Mouse (Mus musculus): ENCODE data around the gene Nabp2. TPM values are rescaled to one million over a fixed set of nuclear protein-coding genes. Genes with fewer than 3 reads are reported as not detected.

The Nabp2 gene
- polyA plus RNA-seq, 1 experiment from 2014 or later = 147 TPM

GRCm38 (mm10) chr10:128414848-128415247 is 3.6 kb upstream of the Nabp2 start:
- 94% methylated on average over 5 of the region's 5 CpGs for WGBS
- H3K36me3 ChIP-seq = peaks cover 65% of the 10 kb centered on the region

GRCm38 (mm10) chr10:128413076-128413475 is 1.8 kb upstream of the Nabp2 start:
- 75% methylated on average over 1 of the region's 1 CpGs for WGBS
- Histone ChIP-seq H3K27ac (no peak overlapping the region), H3K36me3 (peaks cover 51% of the 10 kb centered on the region), H3K9me3 (no peaks in the 10 kb centered on the region), H3K4me1 (replicated peaks) (peaks cover 53% of the 10 kb centered on the region), H3K4me3 (peak overlapping the region; percentile 87), H3K27me3 (ENCODE audit: insufficient read depth, poor library complexity, severe bottlenecking) (no peaks in the 10 kb centered on the region)
- no peak for DNase-seq (ENCODE audit: low spot score)

More at GRCm38 (mm10) chr10:128414848-128415247, 3.6 kb upstream of the Nabp2 start:
- Histone ChIP-seq H3K27me3 (ENCODE audit: insufficient read depth, poor library complexity, severe bottlenecking) (no peaks in the 10 kb centered on the region), H3K4me3 (no peak overlapping the region), H3K4me1 (replicated peaks) (peaks cover 39% of the 10 kb centered on the region), H3K27ac (no peak overlapping the region), H3K9me3 (no peaks in the 10 kb centered on the region)
- no peak for DNase-seq (ENCODE audit: low spot score)

- Histone ChIP-seq H3K4me3 (peak overlapping the region; percentile 87), H3K9me3 (no peaks in the 10 kb centered on the region), H3K27ac (peak overlapping the region; percentile 96), H3K27me3 (ENCODE audit: insufficient read depth, poor library complexity, severe bottlenecking) (no peaks in the 10 kb centered on the region), H3K4me1 (replicated peaks) (peaks cover 57% of the 10 kb centered on the region), H3K36me3 (peaks cover 51% of the 10 kb centered on the region)
- DNase-seq (ENCODE audit: low spot score) = no peak
- 64% methylated on average over 1 of the region's 1 CpGs for WGBS
Measured at GRCm38 (mm10) chr10:128412558-128412957, 1.3 kb upstream of the Nabp2 start.

GRCm38 (mm10) chr10:128412055-128412381 is 726 bp upstream of the Nabp2 start:
- peak overlapping the region; percentile 87 for H3K4me3 ChIP-seq
- H3K27me3 ChIP-seq (ENCODE audit: insufficient read depth, poor library complexity, severe bottlenecking) = no peaks in the 10 kb centered on the region
- peak overlapping the region; percentile 96 for H3K27ac ChIP-seq
- WGBS = 1% methylated on average over 14 of the region's 14 CpGs
- DNase-seq (ENCODE audit: low spot score) = no peak
- H3K4me1 ChIP-seq (replicated peaks) = peaks cover 57% of the 10 kb centered on the region
- H3K9me3 ChIP-seq = no peaks in the 10 kb centered on the region
- peaks cover 51% of the 10 kb centered on the region for H3K36me3 ChIP-seq

GRCm38 (mm10) chr10:128410560-128410845 is 789 bp downstream of the Nabp2 start:
- Histone ChIP-seq H3K4me1 (replicated peaks) (peaks cover 57% of the 10 kb centered on the region), H3K36me3 (peaks cover 51% of the 10 kb centered on the region)
- no peak for DNase-seq (ENCODE audit: low spot score)

GRCm38 (mm10) chr10:128409692-128410559 is 1.4 kb downstream of the Nabp2 start:
- Histone ChIP-seq H3K27ac (peak overlapping the region; percentile 96), H3K27me3 (ENCODE audit: insufficient read depth, poor library complexity, severe bottlenecking) (no peaks in the 10 kb centered on the region), H3K4me3 (peak overlapping the region; percentile 87), H3K9me3 (no peaks in the 10 kb centered on the region), H3K4me1 (replicated peaks) (peaks cover 57% of the 10 kb centered on the region), H3K36me3 (peaks cover 49% of the 10 kb centered on the region)
- WGBS = 5% methylated on average over 36 of the region's 36 CpGs
- peak; percentile 98 for DNase-seq (ENCODE audit: low spot score)

More at GRCm38 (mm10) chr10:128410560-128410845, 789 bp downstream of the Nabp2 start:
- no peaks in the 10 kb centered on the region for H3K9me3 ChIP-seq
- WGBS = 19% methylated on average over 4 of the region's 4 CpGs
- H3K27me3 ChIP-seq (ENCODE audit: insufficient read depth, poor library complexity, severe bottlenecking) = no peaks in the 10 kb centered on the region
- H3K27ac ChIP-seq = peak overlapping the region; percentile 96
- H3K4me3 ChIP-seq = peak overlapping the region; percentile 87

GRCm38 (mm10) chr10:128408591-128409535 is 2.4 kb downstream of the Nabp2 start:
- Histone ChIP-seq H3K9me3 (no peaks in the 10 kb centered on the region), H3K36me3 (peaks cover 44% of the 10 kb centered on the region), H3K4me1 (replicated peaks) (peaks cover 56% of the 10 kb centered on the region), H3K27ac (peak overlapping the region; percentile 96), H3K27me3 (ENCODE audit: insufficient read depth, poor library complexity, severe bottlenecking) (no peaks in the 10 kb centered on the region), H3K4me3 (peak overlapping the region; percentile 87)
- DNase-seq (ENCODE audit: low spot score) = peak; percentile 53
- WGBS = 19% methylated on average over 35 of the region's 35 CpGs

- Histone ChIP-seq H3K4me3 (no peak overlapping the region), H3K27ac (no peak overlapping the region), H3K36me3 (peaks cover 66% of the 10 kb centered on the region), H3K27me3 (ENCODE audit: insufficient read depth, poor library complexity, severe bottlenecking) (no peaks in the 10 kb centered on the region), H3K4me1 (replicated peaks) (peaks cover 32% of the 10 kb centered on the region), H3K9me3 (no peaks in the 10 kb centered on the region)
- no peak for DNase-seq (ENCODE audit: low spot score)
- 88% methylated on average over 7 of the region's 7 CpGs for WGBS
Measured at GRCm38 (mm10) chr10:128403931-128404330, 7.4 kb downstream of the Nabp2 start.

- WGBS = 76% methylated on average over 9 of the region's 9 CpGs
- H3K4me3 ChIP-seq = no peak overlapping the region
Measured at GRCm38 (mm10) chr10:128401638-128402037, 9.7 kb downstream of the Nabp2 start.

GRCm38 (mm10) chr10:128401056-128401455 is 10.2 kb downstream of the Nabp2 start, which contains the start of gene Slc39a5:
TSS of gene Slc39a5 (minus strand) at chr10:128401229.
- H3K27me3 ChIP-seq (ENCODE audit: insufficient read depth, poor library complexity, severe bottlenecking) = no peaks in the 10 kb centered on the region
- peaks cover 66% of the 10 kb centered on the region for H3K36me3 ChIP-seq
- H3K27ac ChIP-seq = no peak within 1 kb of the TSS
- 0 out of 2 replicates have a peak within 1 kb of the TSS, but pooled peaks have one; percentile 20 for H3K4me3 ChIP-seq
- no peaks in the 10 kb centered on the region for H3K9me3 ChIP-seq
- H3K4me1 ChIP-seq (replicated peaks) = peaks cover 36% of the 10 kb centered on the region
- WGBS = 13% methylated on average over 2 of the region's 2 CpGs
- DNase-seq (ENCODE audit: low spot score) = no peak

More at GRCm38 (mm10) chr10:128401638-128402037, 9.7 kb downstream of the Nabp2 start:
- no peak overlapping the region for H3K27ac ChIP-seq
- no peaks in the 10 kb centered on the region for H3K27me3 ChIP-seq (ENCODE audit: insufficient read depth, poor library complexity, severe bottlenecking)
- no peak for DNase-seq (ENCODE audit: low spot score)
- peaks cover 66% of the 10 kb centered on the region for H3K36me3 ChIP-seq
- H3K4me1 ChIP-seq (replicated peaks) = peaks cover 35% of the 10 kb centered on the region
- H3K9me3 ChIP-seq = no peaks in the 10 kb centered on the region

GRCm38 (mm10) chr10:128400338-128400737 is 11.0 kb downstream of the Nabp2 start:
- no peak for DNase-seq (ENCODE audit: low spot score)
- peaks cover 66% of the 10 kb centered on the region for H3K36me3 ChIP-seq
- no peaks in the 10 kb centered on the region for H3K9me3 ChIP-seq
- peaks cover 39% of the 10 kb centered on the region for H3K4me1 ChIP-seq (replicated peaks)
- H3K27ac ChIP-seq = no peak overlapping the region
- WGBS = 31% methylated on average over 5 of the region's 5 CpGs
- no peaks in the 10 kb centered on the region for H3K27me3 ChIP-seq (ENCODE audit: insufficient read depth, poor library complexity, severe bottlenecking)
- 0 out of 2 replicates have a peak overlapping the region, but pooled peaks have one; percentile 20 for H3K4me3 ChIP-seq

GRCm38 (mm10) chr10:128397466-128397865 is 13.8 kb downstream of the Nabp2 start:
- H3K27ac ChIP-seq = peak overlapping the region; percentile 74
- no peak for DNase-seq (ENCODE audit: low spot score)
- H3K9me3 ChIP-seq = no peaks in the 10 kb centered on the region
- H3K27me3 ChIP-seq (ENCODE audit: insufficient read depth, poor library complexity, severe bottlenecking) = no peaks in the 10 kb centered on the region
- H3K36me3 ChIP-seq = peaks cover 74% of the 10 kb centered on the region
- 62% methylated on average over 7 of the region's 7 CpGs for WGBS
- peaks cover 55% of the 10 kb centered on the region for H3K4me1 ChIP-seq (replicated peaks)
- no peak overlapping the region for H3K4me3 ChIP-seq

Data from hindbrain, embryonic 10.5 days (tissue).